Mouse (Mus musculus) heart, postnatal 10 days (tissue): Measurements from ENCODE around the gene Stmnd1. TPM values are rescaled to one million over a fixed set of nuclear protein-coding genes. Genes with fewer than 3 reads are reported as not detected.
A peak's percentile ranks its signal among the peaks of the same experiment; 100 is the strongest.
"Not testable (repeated sequence)": the region's sequence is repeated elsewhere in the genome, so short reads cannot be mapped to it uniquely, and the experiment has no call there.

Experiments used
- DNase-seq, 2 experiments: peaks; one replicate each; pipeline ENCODE4 v3.0.0; 2021
- intact Hi-C: fragments of 180-260 bp; cut with DNase I; formaldehyde crosslinking; loops from one replicate; pipeline ENCODE4 v1.15.1; 2025
- total RNA-seq, 2 experiments: library from RNA; stranded (reverse); gene quantifications; 2 replicates each; pipeline ENCODE4 v1.2.3; 2021

The Stmnd1 gene
- total RNA-seq, 2 experiments from 2014 or later, result 0.50 TPM

GRCm38 (mm10) chr13:46287801-46288200 lies 14.3 kb downstream of the Stmnd1 start:
- intact Hi-C loops, result no loop called here
- DNase-seq, result no peak

- no peak for DNase-seq
- intact Hi-C loops, result no loop called here
These were observed 14.9 kb downstream of the Stmnd1 start for GRCm38 (mm10) chr13:46288372-46288771.

GRCm38 (mm10) chr13:46290537-46290936 lies 17.0 kb downstream of the Stmnd1 start:
- intact Hi-C loops, result no loop called here
- no peak for DNase-seq

GRCm38 (mm10) chr13:46294365-46294764 lies 20.8 kb downstream of the Stmnd1 start:
- intact Hi-C loops, result no loop called here
- DNase-seq, result no peak

GRCm38 (mm10) chr13:46297701-46298100 lies 24.2 kb downstream of the Stmnd1 start:
- no peak for DNase-seq
- intact Hi-C loops, result no loop called here

GRCm38 (mm10) chr13:46310790-46311189 lies 37.3 kb downstream of the Stmnd1 start:
- DNase-seq, result peak; percentile 61 to 75
- intact Hi-C loops, result loop anchor here (1.0 to 10.0 kb wide), 3 partner anchors 353 to 704 kb away; partner anchors contain the start of gene Nhlrc1

GRCm38 (mm10) chr13:46313176-46313575 lies 39.7 kb downstream of the Stmnd1 start:
- no peak for DNase-seq
- intact Hi-C loops, result loop anchor here (10.0 kb wide), 1 partner anchor 702 kb away; the partner anchor contains the start of gene Nhlrc1

GRCm38 (mm10) chr13:46315165-46315564 lies 41.6 kb downstream of the Stmnd1 start:
- intact Hi-C loops, result loop anchor here (10.0 kb wide), 1 partner anchor 700 kb away; the partner anchor contains the start of gene Nhlrc1
- no peak for DNase-seq

- DNase-seq, result no peak
- intact Hi-C loops, result no loop called here
These were observed 52.9 kb downstream of the Stmnd1 start for GRCm38 (mm10) chr13:46326351-46326985.

GRCm38 (mm10) chr13:46335020-46335419 lies 61.5 kb downstream of the Stmnd1 start:
- DNase-seq, result no peak
- intact Hi-C loops, result no loop called here

GRCm38 (mm10) chr13:46336281-46336680 lies 62.8 kb downstream of the Stmnd1 start:
- intact Hi-C loops, DNase-seq: not testable (repeated sequence)

GRCm38 (mm10) chr13:46337791-46338190 lies 64.3 kb downstream of the Stmnd1 start:
- DNase-seq, result no peak
- intact Hi-C loops, result no loop called here

- peak in 1 of 2 experiments; percentile 21 for DNase-seq
- intact Hi-C loops, result no loop called here
These were observed 66.4 kb downstream of the Stmnd1 start for GRCm38 (mm10) chr13:46339954-46340353.

GRCm38 (mm10) chr13:46340583-46340982 lies 67.1 kb downstream of the Stmnd1 start:
- intact Hi-C loops, result no loop called here
- no peak for DNase-seq

- intact Hi-C loops, result no loop called here
- no peak for DNase-seq
These were observed 67.9 kb downstream of the Stmnd1 start for GRCm38 (mm10) chr13:46341419-46341818.

- no peak for DNase-seq
- intact Hi-C loops, result no loop called here
These were observed 69.7 kb downstream of the Stmnd1 start for GRCm38 (mm10) chr13:46343226-46343625.

GRCm38 (mm10) chr13:46346830-46347512 lies 73.5 kb downstream of the Stmnd1 start:
- intact Hi-C loops, result no loop called here

GRCm38 (mm10) chr13:46349664-46350063 lies 76.1 kb downstream of the Stmnd1 start:
- intact Hi-C loops, result no loop called here

More at GRCm38 (mm10) chr13:46346830-46347512, 73.5 kb downstream of the Stmnd1 start:
- no peak for DNase-seq

More at GRCm38 (mm10) chr13:46349664-46350063, 76.1 kb downstream of the Stmnd1 start:
- DNase-seq, result no peak
